Mouse (Mus musculus): ENCODE data around the gene Parn. TPM values are rescaled to one million over a fixed set of nuclear protein-coding genes. Genes with fewer than 3 reads are reported as not detected.

Gene Parn
- 40.6 TPM for polyA plus RNA-seq (2017; shearing (Covaris generic))

GRCm38 (mm10) chr16:13667878-13668343, at the start of gene Parn:
Gene Parn, minus strand, starts transcription at chr16:13668170.

GRCm38 (mm10) chr16:13671685-13672385, 3.9 kb upstream of the Parn start, which contains the start of the genes Bfar and 3110001I22Rik:
Gene Bfar, plus strand, starts transcription at chr16:13671858.
Gene 3110001I22Rik, plus strand, starts transcription at chr16:13671929.

Other genes starting within 250 kb of the Parn start
- 46.4 TPM for gene Bfar, start 3.7 kb upstream of the Parn start, polyA plus RNA-seq (2017; shearing (Covaris generic))
- gene 3110001I22Rik, start 3.8 kb upstream of the Parn start, polyA plus RNA-seq (2017; shearing (Covaris generic)): 26.9 TPM
- gene Pla2g10, start 62.8 kb upstream of the Parn start, polyA plus RNA-seq (2017; shearing (Covaris generic)): not detected
- 37.4 TPM for gene Rrn3, start 112.5 kb upstream of the Parn start, polyA plus RNA-seq (2017; shearing (Covaris generic))
- 110 TPM for gene Ntan1, start 150.7 kb upstream of the Parn start, polyA plus RNA-seq (2017; shearing (Covaris generic))
- 41.7 TPM for gene Pdxdc1, start 235.0 kb upstream of the Parn start, polyA plus RNA-seq (2017; shearing (Covaris generic))
- 0.91 TPM for gene Mpv17l, start 235.0 kb upstream of the Parn start, polyA plus RNA-seq (2017; shearing (Covaris generic))

Data from effector memory CD4-positive, alpha-beta T cell, adult 5 months (primary cell).